Comparison of ENCODE assay signal across 18 mouse cellular contexts in genomic region chr7:63249404-63249803, GRCm38 (mm10). TPM values are rescaled to one million over a fixed set of nuclear protein-coding genes. Genes with fewer than 3 reads are reported as not detected.
DNase-seq lines count a peak whose midpoint lies in the region; ATAC-seq and TF ChIP-seq lines count a peak whose summit lies in the region.
"Had no signal": no experiment of that assay in that cellular context is flagged by ENCODE, and none has a peak within 500 bp of the region (broad histone marks: within the 10 kb centered on the region; RNA-seq: fewer than 3 reads in every experiment).

No protein-coding gene starts in this region.

- no peaks in the 10 kb centered on the region for H3K36me3 ChIP-seq in forebrain, embryonic 15.5 days
- H3K36me3 ChIP-seq in forebrain, embryonic 12.5 days (replicated peaks): no peaks in the 10 kb centered on the region
- no peaks in the 10 kb centered on the region for H3K36me3 ChIP-seq in lung, embryonic 14.5 days (ENCODE audit: insufficient read depth)
- no peaks in the 10 kb centered on the region for H3K36me3 ChIP-seq in hindbrain, embryonic 12.5 days
- H3K36me3 ChIP-seq: embryonic facial prominence, embryonic 13.5 days; hindbrain, embryonic 10.5 days; hindbrain, embryonic 15.5 days had no signal

- no peak overlapping the region for H3K27ac ChIP-seq in forebrain, embryonic 15.5 days (replicated peaks)
- no peak overlapping the region for H3K27ac ChIP-seq in forebrain, embryonic 12.5 days
- no peak overlapping the region for H3K27ac ChIP-seq in lung, embryonic 14.5 days (ENCODE audit: low read depth)
- H3K27ac ChIP-seq in hindbrain, embryonic 12.5 days: no peak overlapping the region
- H3K27ac ChIP-seq: embryonic facial prominence, embryonic 13.5 days; heart, adult 2 months; hindbrain, embryonic 10.5 days; hindbrain, embryonic 15.5 days had no signal

- H3K9ac ChIP-seq in forebrain, embryonic 15.5 days (replicated peaks): no peak overlapping the region
- no peak overlapping the region for H3K9ac ChIP-seq in forebrain, embryonic 12.5 days
- no peak overlapping the region for H3K9ac ChIP-seq in lung, embryonic 14.5 days
- H3K9ac ChIP-seq in hindbrain, embryonic 12.5 days: no peak overlapping the region
- H3K9ac ChIP-seq: embryonic facial prominence, embryonic 13.5 days; hindbrain, embryonic 15.5 days had no signal

- no peak overlapping the region for H3K4me3 ChIP-seq in forebrain, embryonic 15.5 days
- no peak overlapping the region for H3K4me3 ChIP-seq in forebrain, embryonic 12.5 days (replicated peaks)
- no peak overlapping the region for H3K4me3 ChIP-seq in lung, embryonic 14.5 days (ENCODE audit: low read depth, low read length)
- H3K4me3 ChIP-seq in hindbrain, embryonic 12.5 days: no peak overlapping the region
- H3K4me3 ChIP-seq: embryonic facial prominence, embryonic 13.5 days; heart, adult 2 months; hindbrain, embryonic 10.5 days; hindbrain, embryonic 15.5 days had no signal

- peak; percentile 60; the same call in 1 of the 2 replicates for ATAC-seq in forebrain, embryonic 15.5 days (replicated peaks)
- ATAC-seq in forebrain, embryonic 12.5 days (ENCODE audit: low FRiP score): no peak
- ATAC-seq in lung, embryonic 14.5 days (ENCODE audit: insufficient read depth): no peak
- ATAC-seq in hindbrain, embryonic 12.5 days (ENCODE audit: low FRiP score): no peak
- ATAC-seq: intestine, embryonic 16.5 days had no signal

- H3K4me2 ChIP-seq in forebrain, embryonic 15.5 days (replicated peaks): no peak overlapping the region
- H3K4me2 ChIP-seq in forebrain, embryonic 12.5 days: no peak overlapping the region
- H3K4me2 ChIP-seq in lung, embryonic 14.5 days: no peak overlapping the region
- no peak overlapping the region for H3K4me2 ChIP-seq in hindbrain, embryonic 12.5 days (replicated peaks)
- H3K4me2 ChIP-seq: embryonic facial prominence, embryonic 13.5 days; heart, embryonic 11.5 days; hindbrain, embryonic 15.5 days had no signal

- whole genome bisulfite sequencing in forebrain, embryonic 15.5 days: 69% methylated on average over 2 of the region's 2 CpGs
- 76% methylated on average over 2 of the region's 2 CpGs for WGBS in forebrain, embryonic 12.5 days
- WGBS in lung, embryonic 14.5 days: 63% methylated on average over 2 of the region's 2 CpGs
- WGBS in hindbrain, embryonic 12.5 days: 74% methylated on average over 2 of the region's 2 CpGs

- TF ChIP-seq CTCF in lung, embryonic 14.5 days (IDR thresholded peaks at IDR 0.05; ENCODE audit: low read depth): no peak

- H3K4me1 ChIP-seq in forebrain, embryonic 15.5 days: no peaks in the 10 kb centered on the region
- no peaks in the 10 kb centered on the region for H3K4me1 ChIP-seq in forebrain, embryonic 12.5 days
- H3K4me1 ChIP-seq in lung, embryonic 14.5 days (ENCODE audit: insufficient read depth): no peaks in the 10 kb centered on the region
- no peaks in the 10 kb centered on the region for H3K4me1 ChIP-seq in hindbrain, embryonic 12.5 days
- H3K4me1 ChIP-seq: embryonic facial prominence, embryonic 13.5 days; hindbrain, embryonic 10.5 days; hindbrain, embryonic 15.5 days had no signal

- H3K9me3 ChIP-seq in forebrain, embryonic 15.5 days: no peaks in the 10 kb centered on the region
- no peaks in the 10 kb centered on the region for H3K9me3 ChIP-seq in forebrain, embryonic 12.5 days
- no peaks in the 10 kb centered on the region for H3K9me3 ChIP-seq in lung, embryonic 14.5 days (ENCODE audit: low read depth, low read length)
- no peaks in the 10 kb centered on the region for H3K9me3 ChIP-seq in hindbrain, embryonic 12.5 days (replicated peaks)
- H3K9me3 ChIP-seq: embryonic facial prominence, embryonic 13.5 days; hindbrain, embryonic 15.5 days had no signal

- DNase-seq in lung, embryonic 14.5 days: peak; percentile 1
- no peak for DNase-seq in lung, postnatal 25 days (ENCODE audit: low spot score)
- peak; percentile 0 for DNase-seq in Muller cell, postnatal 12 days (ENCODE audit: inconsistent ontology term)
- peak; percentile 6 for DNase-seq in NIH3T3 (ENCODE audit: low read depth)
- DNase-seq in retina, embryonic 14.5 days (ENCODE audit: low spot score): no peak
- DNase-seq: adrenal gland, postnatal 10 days; cerebellum, adult 2 months; cerebellum, postnatal 36 days; gastrocnemius, postnatal 14 days; heart, adult 2 months had no signal

- no peaks in the 10 kb centered on the region for H3K27me3 ChIP-seq in forebrain, embryonic 15.5 days
- no peaks in the 10 kb centered on the region for H3K27me3 ChIP-seq in forebrain, embryonic 12.5 days
- H3K27me3 ChIP-seq in lung, embryonic 14.5 days (ENCODE audit: insufficient read depth, low read length): no peaks in the 10 kb centered on the region
- H3K27me3 ChIP-seq in hindbrain, embryonic 12.5 days: no peaks in the 10 kb centered on the region
- H3K27me3 ChIP-seq: embryonic facial prominence, embryonic 13.5 days; hindbrain, embryonic 15.5 days had no signal

RNA-seq across cellular contexts. Expression of gene Chrna7, which starts 37.0 kb away (rescaled TPM):
- 11.8 and 13.4 TPM in 2 replicates for polyA plus RNA-seq in forebrain, embryonic 15.5 days (2015; fragmentation: Nextera tagmentation; extraction: Ambion mirVana)
- polyA plus RNA-seq in forebrain, embryonic 12.5 days (2016; fragmentation: Nextera tagmentation; extraction: Ambion mirVana): 3.8 and 4.3 TPM in 2 replicates
- 0.50 and 1.0 TPM in 2 replicates for polyA plus RNA-seq in lung, embryonic 14.5 days (2014; fragmentation: Nextera tagmentation; extraction: Ambion mirVana)
- polyA plus RNA-seq in hindbrain, embryonic 12.5 days (2016; fragmentation: Nextera tagmentation; extraction: Ambion mirVana): 6.9 and 8.6 TPM in 2 replicates

Comparison
In these comparisons a context has a peak if more than half of its experiments do, and no peak if none do; other contexts are left out.
1. DNase-seq: peak in lung, embryonic 14.5 days (single experiment), Muller cell, postnatal 12 days (single experiment) and NIH3T3 (single experiment); none in lung, postnatal 25 days (single experiment) and retina, embryonic 14.5 days (single experiment).